ENCODE assay signal across 8 mouse cellular contexts in the genomic region with DNA sequence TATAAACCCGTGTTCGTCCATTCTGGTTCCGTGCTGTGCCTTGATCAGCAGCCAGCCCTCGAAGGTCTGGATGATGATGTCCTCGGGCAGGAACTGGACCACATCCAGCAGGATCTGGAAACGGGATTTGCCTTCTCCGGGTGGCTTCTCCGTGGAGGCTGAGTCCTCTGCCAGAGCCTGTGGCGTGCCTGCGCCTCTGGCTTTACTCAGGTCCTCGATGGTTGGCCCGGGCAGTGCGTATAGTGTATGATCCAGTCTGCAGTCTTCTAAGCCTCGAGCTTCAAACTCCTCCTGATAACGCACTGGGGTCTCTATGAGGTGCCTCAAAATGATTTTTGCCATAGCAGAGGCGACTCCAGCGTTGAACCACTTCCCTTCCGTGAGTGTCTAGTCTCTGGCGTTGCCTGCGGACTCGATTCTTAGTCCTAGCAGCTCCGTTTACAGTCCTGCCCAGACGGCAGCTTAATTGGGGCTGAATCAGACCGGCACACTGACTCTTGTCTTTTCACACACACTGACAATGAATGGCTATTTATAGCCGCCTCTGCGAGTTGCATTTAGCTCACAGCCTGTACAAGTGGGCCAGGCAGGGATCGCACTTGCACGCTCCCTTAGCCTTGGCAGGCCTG. TPM values are rescaled to one million over a fixed set of nuclear protein-coding genes. Genes with fewer than 3 reads are reported as not detected.
DNase-seq lines count a peak whose midpoint lies in the region; ATAC-seq lines count a peak whose summit lies in the region.

TSS of gene Hspb3 (minus strand) at position 526 of the 629 bp plus-strand sequence.

- no peaks in the 10 kb centered on the region for H3K4me1 ChIP-seq in limb, embryonic 13.5 days
- H3K4me1 ChIP-seq in limb, embryonic 10.5 days = peaks cover 5% of the 10 kb centered on the region; the same call in 1 of the 2 replicates
- H3K4me1 ChIP-seq in intestine, embryonic 15.5 days (replicated peaks) = 0 out of 2 replicates have a peak, but pooled peaks cover 5% of the 10 kb centered on the region

- H3K36me3 ChIP-seq in limb, embryonic 13.5 days = no peaks in the 10 kb centered on the region
- no peaks in the 10 kb centered on the region for H3K36me3 ChIP-seq in limb, embryonic 10.5 days
- no peaks in the 10 kb centered on the region for H3K36me3 ChIP-seq in intestine, embryonic 15.5 days

- ATAC-seq in limb, embryonic 13.5 days (ENCODE audit: low FRiP score, low read depth) = peak; percentile 57; the same call in 1 of the 2 replicates
- no peak for ATAC-seq in intestine, embryonic 15.5 days
- no peak for ATAC-seq in erythroid progenitor cell, adult 5-6 weeks (replicated peaks; ENCODE audit: low FRiP score, poor library complexity, severe bottlenecking)

- H3K9ac ChIP-seq in limb, embryonic 13.5 days = peak within 1 kb of the TSS; percentile 36
- H3K9ac ChIP-seq in intestine, embryonic 15.5 days = no peak within 1 kb of the TSS

- H3K9me3 ChIP-seq in limb, embryonic 13.5 days = no peaks in the 10 kb centered on the region
- no peaks in the 10 kb centered on the region for H3K9me3 ChIP-seq in limb, embryonic 10.5 days (replicated peaks)
- no peaks in the 10 kb centered on the region for H3K9me3 ChIP-seq in intestine, embryonic 15.5 days

- 62% methylated on average over 28 of the region's 28 CpGs for WGBS in limb, embryonic 13.5 days
- 77% methylated on average over 28 of the region's 28 CpGs for WGBS in limb, embryonic 10.5 days
- WGBS in intestine, embryonic 15.5 days = 59% methylated on average over 28 of the region's 28 CpGs

- no peaks in the 10 kb centered on the region for H3K27me3 ChIP-seq in limb, embryonic 13.5 days
- H3K27me3 ChIP-seq in limb, embryonic 10.5 days (ENCODE audit: low read depth, poor library complexity, severe bottlenecking) = no peaks in the 10 kb centered on the region
- no peaks in the 10 kb centered on the region for H3K27me3 ChIP-seq in intestine, embryonic 15.5 days (replicated peaks)

- H3K4me2 ChIP-seq in limb, embryonic 13.5 days (replicated peaks) = no peak within 1 kb of the TSS
- H3K4me2 ChIP-seq in intestine, embryonic 15.5 days (replicated peaks) = peak within 1 kb of the TSS; percentile 28; the same call in 1 of the 2 replicates

- no peak within 1 kb of the TSS for H3K27ac ChIP-seq in limb, embryonic 13.5 days
- no peak within 1 kb of the TSS for H3K27ac ChIP-seq in limb, embryonic 10.5 days
- H3K27ac ChIP-seq in intestine, embryonic 15.5 days = no peak within 1 kb of the TSS

- no peak for DNase-seq in limb, embryonic 10.5 days (ENCODE audit: low spot score)
- peak; percentile 77 to 82 for DNase-seq in cerebellum, postnatal 36 days
- peak in 1 of 2 experiments; percentile 43 for DNase-seq in gastrocnemius, postnatal 4 days (ENCODE audit: low spot score in 2 of 2)
- peak; percentile 66 to 73 for DNase-seq in right cerebral cortex, postnatal 10 days (ENCODE audit: low spot score in 2 of 2)
- DNase-seq in urinary bladder, adult 2 months (ENCODE audit: low spot score) = no peak

- no peak within 1 kb of the TSS for H3K4me3 ChIP-seq in limb, embryonic 13.5 days
- H3K4me3 ChIP-seq in limb, embryonic 10.5 days = no peak within 1 kb of the TSS
- H3K4me3 ChIP-seq in intestine, embryonic 15.5 days (replicated peaks) = no peak within 1 kb of the TSS

RNA-seq across cellular contexts. Expression of gene Hspb3, which starts in this region (rescaled TPM):
- polyA plus RNA-seq in limb, embryonic 13.5 days (2015; fragmentation: Nextera tagmentation; extraction: Ambion mirVana) = 10.9 TPM in 2 replicates
- polyA plus RNA-seq in limb, embryonic 10.5 days (2016; fragmentation: Nextera tagmentation; extraction: Ambion mirVana) = not detected in 2 replicates
- total RNA-seq in gastrocnemius, postnatal 4 days (2021) = 10 to 100 TPM; 79.4 to 87.2 TPM
- polyA plus RNA-seq in intestine, embryonic 15.5 days (2015; fragmentation: Nextera tagmentation; extraction: Ambion mirVana) = not detected in 2 replicates
- not detected in 2 replicates for total RNA-seq in erythroid progenitor cell, adult 5-6 weeks (2015; ENCODE audit: low replicate concordance)
- not detected in 2 replicates for total RNA-seq in erythroid progenitor cell, adult 5-6 weeks (2017; ENCODE audit: low replicate concordance)
- not detected in 2 replicates for polyA plus RNA-seq in urinary bladder, adult 2 months (2012; rRNA removed)

Comparison
In these comparisons a context has a peak if more than half of its experiments do, and no peak if none do; other contexts are left out.
1. RNA of gene Hspb3 (total RNA-seq): 79.4 to 87.2 TPM in gastrocnemius, postnatal 4 days; not detected in erythroid progenitor cell, adult 5-6 weeks; every median in the first group is over 10 times any median in the second.
2. RNA of gene Hspb3 (polyA plus RNA-seq): 10.9 TPM in limb, embryonic 13.5 days; not detected in intestine, embryonic 15.5 days, not detected in limb, embryonic 10.5 days and not detected in urinary bladder, adult 2 months; every median in the first group is over 10 times any median in the second.
3. DNase-seq: peak in cerebellum, postnatal 36 days (2 of 2) and right cerebral cortex, postnatal 10 days (2 of 2); none in limb, embryonic 10.5 days (single experiment) and urinary bladder, adult 2 months (single experiment).